12 mouse cellular contexts compared by ENCODE assay signal in genomic region chr9:50421061-50421460, GRCm38 (mm10).
DNase-seq lines count a peak whose midpoint lies in the region; ATAC-seq and TF ChIP-seq lines count a peak whose summit lies in the region.
"Had no signal": no experiment of that assay in that cellular context is flagged by ENCODE, and none has a peak within 500 bp of the region (broad histone marks: within the 10 kb centered on the region; RNA-seq: fewer than 3 reads in every experiment).

No protein-coding gene starts in this region.

- no peaks in the 10 kb centered on the region for H3K9me3 ChIP-seq in lung, embryonic 14.5 days (ENCODE audit: low read depth, low read length)
- no peaks in the 10 kb centered on the region; the same call in 1 of the 2 replicates for H3K9me3 ChIP-seq in embryonic facial prominence, embryonic 10.5 days
- H3K9me3 ChIP-seq: limb, embryonic 15.5 days had no signal

- H3K36me3 ChIP-seq in lung, embryonic 14.5 days (ENCODE audit: insufficient read depth): no peaks in the 10 kb centered on the region
- no peaks in the 10 kb centered on the region for H3K36me3 ChIP-seq in embryonic facial prominence, embryonic 10.5 days (replicated peaks)
- H3K36me3 ChIP-seq: limb, embryonic 15.5 days had no signal

- no peak overlapping the region for H3K4me3 ChIP-seq in lung, embryonic 14.5 days (ENCODE audit: low read depth, low read length)
- no peak overlapping the region for H3K4me3 ChIP-seq in embryonic facial prominence, embryonic 10.5 days
- H3K4me3 ChIP-seq: limb, embryonic 15.5 days; myocyte had no signal

- 96% methylated on average over 2 of the region's 2 CpGs for WGBS in lung, embryonic 14.5 days
- 93% methylated on average over 2 of the region's 2 CpGs for WGBS in embryonic facial prominence, embryonic 10.5 days

- peak; percentile 33 to 63 for DNase-seq in cerebellum, postnatal 14 days
- no peak for DNase-seq in cerebellum, postnatal 36 days
- DNase-seq in lung, embryonic 14.5 days: peak; percentile 39
- no peak for DNase-seq in lung, postnatal 14 days
- DNase-seq in embryonic facial prominence, embryonic 10.5 days (ENCODE audit: low spot score): peak; percentile 28
- DNase-seq in thymus, postnatal 10 days (ENCODE audit: low spot score in 2 of 2): peak; percentile 41 to 58
- no peak for DNase-seq in right cerebral cortex, adult 2 months (ENCODE audit: low spot score in 2 of 2)
- no peak for DNase-seq in urinary bladder, postnatal 36 days (ENCODE audit: low spot score in 2 of 2)
- DNase-seq: cerebellum, adult 9-11 months; gastrocnemius, postnatal 10 days had no signal

- no peaks in the 10 kb centered on the region for H3K27me3 ChIP-seq in lung, embryonic 14.5 days (ENCODE audit: insufficient read depth, low read length)
- no peaks in the 10 kb centered on the region for H3K27me3 ChIP-seq in embryonic facial prominence, embryonic 10.5 days (replicated peaks; ENCODE audit: low read depth, poor library complexity, severe bottlenecking)
- H3K27me3 ChIP-seq: limb, embryonic 15.5 days had no signal

- H3K4me1 ChIP-seq in lung, embryonic 14.5 days (ENCODE audit: insufficient read depth): no peaks in the 10 kb centered on the region
- peaks cover 5% of the 10 kb centered on the region; the same call in 1 of the 2 replicates for H3K4me1 ChIP-seq in embryonic facial prominence, embryonic 10.5 days
- H3K4me1 ChIP-seq: limb, embryonic 15.5 days had no signal

- H3K9ac ChIP-seq in lung, embryonic 14.5 days: no peak overlapping the region
- H3K9ac ChIP-seq: limb, embryonic 15.5 days had no signal

- ATAC-seq in lung, embryonic 14.5 days (ENCODE audit: insufficient read depth): no peak

- no peak overlapping the region for H3K4me2 ChIP-seq in lung, embryonic 14.5 days
- H3K4me2 ChIP-seq: limb, embryonic 15.5 days had no signal

- TF ChIP-seq CTCF in lung, embryonic 14.5 days (IDR thresholded peaks at IDR 0.05; ENCODE audit: low read depth): peak; percentile 70

- no peak overlapping the region for H3K27ac ChIP-seq in lung, embryonic 14.5 days (ENCODE audit: low read depth)
- H3K27ac ChIP-seq in embryonic facial prominence, embryonic 10.5 days (replicated peaks): no peak overlapping the region
- H3K27ac ChIP-seq: limb, embryonic 15.5 days had no signal

Comparison
In these comparisons a context has a peak if more than half of its experiments do, and no peak if none do; other contexts are left out.
1. DNase-seq: peak in cerebellum, postnatal 14 days (2 of 2), lung, embryonic 14.5 days (single experiment), embryonic facial prominence, embryonic 10.5 days (single experiment) and thymus, postnatal 10 days (2 of 2); none in cerebellum, postnatal 36 days (0 of 2), lung, postnatal 14 days (single experiment), right cerebral cortex, adult 2 months (0 of 2) and urinary bladder, postnatal 36 days (0 of 2).